ENCODE assay signal across 7 mouse cellular contexts in genomic region chr2:30590909-30591308, GRCm38 (mm10). TPM values are rescaled to one million over a fixed set of nuclear protein-coding genes. Genes with fewer than 3 reads are reported as not detected.
DNase-seq lines count a peak whose midpoint lies in the region; ATAC-seq and TF ChIP-seq lines count a peak whose summit lies in the region.

No protein-coding gene starts in this region.

- peak in 1 of 2 experiments; percentile 38; a peak in 1 of 4 replicates for TF ChIP-seq POLR2A in MEL (IDR thresholded peaks at IDR 0.05; ENCODE audit: control insufficient read depth in 1 of 2, insufficient read depth in 1 of 2, low read depth in 1 of 2, low read length in 2 of 2, poor library complexity in 1 of 2)

- no peaks in the 10 kb centered on the region for H3K79me2 ChIP-seq in C2C12 (ENCODE audit: control insufficient read depth, insufficient read depth)
- no peaks in the 10 kb centered on the region for H3K79me2 ChIP-seq in MEL (ENCODE audit: control insufficient read depth, insufficient read depth, low read length, poor library complexity)

- no peak for TF ChIP-seq EP300 in MEL (IDR thresholded peaks at IDR 0.05; ENCODE audit: low read depth in 1 of 2, low read length in 2 of 2)

- no peak overlapping the region for H3K9ac ChIP-seq in MEL (ENCODE audit: control insufficient read depth, low read depth, low read length, poor library complexity, severe bottlenecking)
- no peak overlapping the region for H3K9ac ChIP-seq in heart, embryonic 14.5 days (ENCODE audit: low read length)
- H3K9ac ChIP-seq in lung, embryonic 14.5 days: no peak overlapping the region

- H3ac ChIP-seq in C2C12 (ENCODE audit: control insufficient read depth, insufficient read length, low read depth): no peak overlapping the region

- H3K9me3 ChIP-seq in MEL (replicated peaks; ENCODE audit: insufficient read depth, low read length): no peaks in the 10 kb centered on the region
- H3K9me3 ChIP-seq in heart, embryonic 14.5 days (ENCODE audit: control insufficient read depth, low read length): no peaks in the 10 kb centered on the region
- no peaks in the 10 kb centered on the region for H3K9me3 ChIP-seq in lung, embryonic 14.5 days (ENCODE audit: low read depth, low read length)

- peaks cover 5 to 17% of the 10 kb centered on the region in 2 experiments for H3K4me1 ChIP-seq in MEL (ENCODE audit: control insufficient read depth in 1 of 2, insufficient read depth in 2 of 2, low read length in 2 of 2)
- peaks cover 14 to 23% of the 10 kb centered on the region in 2 experiments for H3K4me1 ChIP-seq in heart, embryonic 14.5 days (ENCODE audit: control insufficient read depth in 2 of 2, insufficient read depth in 2 of 2, low read length in 2 of 2)
- peaks cover 26% of the 10 kb centered on the region for H3K4me1 ChIP-seq in lung, embryonic 14.5 days (ENCODE audit: insufficient read depth)

- 3% methylated on average over 3 of the region's 3 CpGs for WGBS in heart, embryonic 14.5 days
- WGBS in lung, embryonic 14.5 days: 0% methylated on average over 3 of the region's 3 CpGs

- TF ChIP-seq CTCF in C2C12 (IDR thresholded peaks at IDR 0.05; ENCODE audit: control insufficient read depth, insufficient read depth, insufficient read length): no peak
- TF ChIP-seq CTCF in MEL (IDR thresholded peaks at IDR 0.05 in 2 of 3, conservative IDR thresholded peaks at IDR 0.05 in 1 of 3; ENCODE audit: control insufficient read depth in 1 of 3, insufficient read depth in 1 of 3, low read depth in 2 of 3, low read length in 3 of 3, poor library complexity in 1 of 3, severe bottlenecking in 1 of 3): no peak
- TF ChIP-seq CTCF in lung, embryonic 14.5 days (IDR thresholded peaks at IDR 0.05; ENCODE audit: low read depth): no peak

- no peak for TF ChIP-seq RAD21 in MEL (IDR thresholded peaks at IDR 0.05; ENCODE audit: low read depth, low read length)

- no peaks in the 10 kb centered on the region for H3K36me3 ChIP-seq in C2C12 (ENCODE audit: control insufficient read depth, insufficient read depth)
- H3K36me3 ChIP-seq in MEL (ENCODE audit: control insufficient read depth in 1 of 2, insufficient read depth in 2 of 2, low read length in 2 of 2): peaks cover 0 to 11% of the 10 kb centered on the region in 2 experiments; a peak in 2 of 4 replicates
- no peaks in the 10 kb centered on the region for H3K36me3 ChIP-seq in heart, embryonic 14.5 days (ENCODE audit: control insufficient read depth, insufficient read depth, low read length)
- no peaks in the 10 kb centered on the region for H3K36me3 ChIP-seq in lung, embryonic 14.5 days (ENCODE audit: insufficient read depth)

- H3K27ac ChIP-seq in MEL (ENCODE audit: control insufficient read depth, low read depth, low read length): no peak overlapping the region
- H3K27ac ChIP-seq in heart, embryonic 14.5 days (replicated peaks in 1 of 2; ENCODE audit: control insufficient read depth in 1 of 2, insufficient read depth in 1 of 2, low read depth in 2 of 2, low read length in 2 of 2): peak overlapping the region in 1 of 2 experiments; percentile 45; a peak in 2 of 4 replicates
- H3K27ac ChIP-seq in lung, embryonic 14.5 days (ENCODE audit: low read depth): peak overlapping the region; percentile 19; the same call in 1 of the 2 replicates

- DNase-seq in MEL (ENCODE audit: low read depth, low spot score): peak; percentile 81
- peak; percentile 65 for DNase-seq in kidney, postnatal 10 days
- peak; percentile 90 for DNase-seq in lung, embryonic 14.5 days
- peak; percentile 71 for DNase-seq in retina, adult 2 months (ENCODE audit: low read depth, low spot score)

- no peaks in the 10 kb centered on the region for H3K27me3 ChIP-seq in C2C12 (ENCODE audit: control insufficient read depth, insufficient read depth, insufficient read length)
- no peaks in the 10 kb centered on the region for H3K27me3 ChIP-seq in MEL (ENCODE audit: control insufficient read depth in 1 of 2, insufficient read depth in 2 of 2, low read length in 2 of 2)
- H3K27me3 ChIP-seq in heart, embryonic 14.5 days (ENCODE audit: control insufficient read depth, insufficient read depth, low read length): no peaks in the 10 kb centered on the region
- H3K27me3 ChIP-seq in lung, embryonic 14.5 days (ENCODE audit: insufficient read depth, low read length): no peaks in the 10 kb centered on the region

- H3K79me3 ChIP-seq in C2C12 (ENCODE audit: low read depth): no peaks in the 10 kb centered on the region

- peak overlapping the region; percentile 59 for H3K4me2 ChIP-seq in heart, embryonic 14.5 days (ENCODE audit: low read length)
- peak overlapping the region; percentile 51 for H3K4me2 ChIP-seq in lung, embryonic 14.5 days

- peak; percentile 74 for ATAC-seq in common myeloid progenitor, adult 5-6 weeks (replicated peaks; ENCODE audit: low read depth, poor library complexity, severe bottlenecking)
- ATAC-seq in heart, embryonic 14.5 days (ENCODE audit: insufficient number of reproducible peaks, insufficient read depth, low FRiP score, low read depth): peak; percentile 44; the same call in 1 of the 2 replicates
- ATAC-seq in lung, embryonic 14.5 days (ENCODE audit: insufficient read depth): peak; percentile 38; the same call in 1 of the 2 replicates

- no peak overlapping the region for H3K4me3 ChIP-seq in C2C12 (ENCODE audit: insufficient read depth, poor library complexity, severe bottlenecking)
- H3K4me3 ChIP-seq in MEL (ENCODE audit: control insufficient read depth in 1 of 2, insufficient read depth in 1 of 2, low read depth in 2 of 2, low read length in 2 of 2): peak overlapping the region; percentile 26 to 47; a peak in 2 of 4 replicates
- H3K4me3 ChIP-seq in heart, embryonic 14.5 days (ENCODE audit: control insufficient read depth in 1 of 2, insufficient read depth in 1 of 2, low read depth in 1 of 2, low read length in 2 of 2): no peak overlapping the region
- no peak overlapping the region for H3K4me3 ChIP-seq in lung, embryonic 14.5 days (ENCODE audit: low read depth, low read length)

TF ChIP-seq in C2C12, 6 proteins besides CTCF, POLR2A, EP300 and RAD21:
- TF ChIP-seq MAX (IDR thresholded peaks at IDR 0.05) (peak; percentile 38), FOSL1 (IDR thresholded peaks at IDR 0.05; ENCODE audit: insufficient read depth, low read length, poor library complexity, severe bottlenecking) (no peak), USF1 (IDR thresholded peaks at IDR 0.05; ENCODE audit: low read depth) (peak; percentile 95)

TF ChIP-seq in MEL, 35 proteins besides CTCF, POLR2A, EP300 and RAD21 (continues in another document):
- TF ChIP-seq POLR2AphosphoS5 (IDR thresholded peaks at IDR 0.05; ENCODE audit: borderline replicate concordance, low read depth, low read length): no peak
- TF ChIP-seq TAL1 (IDR thresholded peaks at IDR 0.05; ENCODE audit: low read length): no peak
- TF ChIP-seq GABPA (IDR thresholded peaks at IDR 0.05; ENCODE audit: low read depth, low read length): no peak
- TF ChIP-seq MAX (IDR thresholded peaks at IDR 0.05; ENCODE audit: low read length): 0 out of 2 replicates have a peak, but pooled peaks have one; percentile 62
- no peak for TF ChIP-seq MYB (IDR thresholded peaks at IDR 0.05; ENCODE audit: low read depth, low read length)
- TF ChIP-seq NELFE (IDR thresholded peaks at IDR 0.05; ENCODE audit: low read depth, low read length): no peak
- TF ChIP-seq HCFC1 (IDR thresholded peaks at IDR 0.05; ENCODE audit: low read depth, low read length): peak; percentile 98
- no peak for TF ChIP-seq UBTF (IDR thresholded peaks at IDR 0.05; ENCODE audit: borderline replicate concordance, insufficient read depth, low read depth, low read length)
- TF ChIP-seq JUND (IDR thresholded peaks at IDR 0.05; ENCODE audit: low read depth, low read length): no peak
- TF ChIP-seq CHD2 (IDR thresholded peaks at IDR 0.05; ENCODE audit: low read length): peak; percentile 16; the same call in 1 of the 2 replicates
- TF ChIP-seq USF2 (IDR thresholded peaks at IDR 0.05; ENCODE audit: borderline replicate concordance in 1 of 2, insufficient read depth in 1 of 2, low read depth in 1 of 2, low read length in 2 of 2): peak; percentile 56 to 81; a peak in 3 of 4 replicates
- no peak for TF ChIP-seq RCOR1 (IDR thresholded peaks at IDR 0.05; ENCODE audit: low read depth, low read length)
- TF ChIP-seq USF1 (IDR thresholded peaks at IDR 0.05; ENCODE audit: low read depth, low read length): peak; percentile 95
- TF ChIP-seq GATA1 (IDR thresholded peaks at IDR 0.05; ENCODE audit: low read depth, low read length): no peak
- no peak for TF ChIP-seq ETS1 (IDR thresholded peaks at IDR 0.05; ENCODE audit: low read depth, low read length)
- TF ChIP-seq ZNF384 (IDR thresholded peaks at IDR 0.05; ENCODE audit: low read depth, low read length): peak; percentile 62
- TF ChIP-seq MAFK (IDR thresholded peaks at IDR 0.05; ENCODE audit: borderline replicate concordance, low read depth, low read length): no peak
- TF ChIP-seq SIN3A (IDR thresholded peaks at IDR 0.05; ENCODE audit: low read length): peak; percentile 70
- TF ChIP-seq NRF1 (IDR thresholded peaks at IDR 0.05; ENCODE audit: insufficient read depth, low read depth, low read length, poor library complexity, severe bottlenecking): no peak
- TF ChIP-seq ZKSCAN1 (IDR thresholded peaks at IDR 0.05; ENCODE audit: low read depth, low read length): no peak
- TF ChIP-seq POLR2AphosphoS2 (IDR thresholded peaks at IDR 0.05; ENCODE audit: low read length): no peak
- peak; percentile 50; the same call in 1 of the 2 replicates for TF ChIP-seq MYC (IDR thresholded peaks at IDR 0.05; ENCODE audit: low read depth, low read length)
- TF ChIP-seq TBP (IDR thresholded peaks at IDR 0.05; ENCODE audit: low read depth, low read length): 0 out of 2 replicates have a peak, but pooled peaks have one; percentile 23
- no peak for TF ChIP-seq ZC3H11A (IDR thresholded peaks at IDR 0.05; ENCODE audit: low read depth, low read length)
- peak; percentile 61 for TF ChIP-seq MXI1 (IDR thresholded peaks at IDR 0.05; ENCODE audit: low read depth, low read length)
- TF ChIP-seq KAT2A (conservative IDR thresholded peaks at IDR 0.05; ENCODE audit: low read depth, low read length): peak; percentile 85
- no peak for TF ChIP-seq E2F4 (IDR thresholded peaks at IDR 0.05; ENCODE audit: borderline replicate concordance, low read depth, low read length)
- no peak for TF ChIP-seq SMC3 (IDR thresholded peaks at IDR 0.05; ENCODE audit: low read depth, low read length)
- TF ChIP-seq ZMIZ1 (IDR thresholded peaks at IDR 0.05; ENCODE audit: low read depth, low read length): no peak

RNA-seq across cellular contexts. Expression of gene Cstad, which starts 3.9 kb away (rescaled TPM):
- polyA plus RNA-seq in C2C12 (2012; fragmentation: generic; extraction: Trizol) (0.47 TPM), MEL (2012; ENCODE audit: insufficient read depth in 1 of 2, insufficient read length in 2 of 2, low read depth in 1 of 2, low replicate concordance in 2 of 2, missing spikeins in 1 of 2) (not detected)
- total RNA-seq in MEL (2012; rRNA removed): not detected in 2 replicates
- total RNA-seq in common myeloid progenitor, adult 5-6 weeks (2017): not detected in 2 replicates
- 3.2 and 3.8 TPM in 2 replicates for polyA plus RNA-seq in heart, embryonic 14.5 days (2014; fragmentation: Nextera tagmentation; extraction: Ambion mirVana)
- 0.95 and 1.5 TPM in 2 replicates for polyA plus RNA-seq in lung, embryonic 14.5 days (2014; fragmentation: Nextera tagmentation; extraction: Ambion mirVana)

Comparison
In these comparisons a context has a peak if more than half of its experiments do, and no peak if none do; other contexts are left out.
1. H3K4me3 ChIP-seq: peak in MEL (2 of 2); none in C2C12 (single experiment), heart, embryonic 14.5 days (0 of 2) and lung, embryonic 14.5 days (single experiment).
2. Peak in every context shown above with its lines, with median percentiles within 50 percentile points of each other: DNase-seq and ATAC-seq.